In the genomic region with DNA sequence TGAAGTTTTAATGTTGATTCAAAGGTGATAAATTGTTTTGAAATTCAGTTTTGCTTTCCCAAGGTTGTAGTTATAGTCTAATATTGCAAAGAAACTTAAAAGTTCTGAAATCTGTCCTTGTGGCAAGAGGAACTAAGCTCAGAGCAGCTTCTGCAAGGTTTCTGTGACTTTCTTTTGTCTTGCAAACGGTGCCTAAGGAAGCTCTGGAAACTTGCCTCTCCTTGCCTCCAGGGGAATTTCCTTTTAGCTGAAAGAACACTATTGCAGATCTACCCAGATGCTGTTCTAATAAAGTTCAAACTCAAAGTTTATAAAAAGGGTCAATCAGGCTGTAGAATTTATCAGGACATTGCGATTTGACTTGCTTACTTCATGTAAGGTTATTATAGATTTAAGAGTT, we compare ENCODE assay signal across 21 mouse cellular contexts. TPM values are rescaled to one million over a fixed set of nuclear protein-coding genes. Genes with fewer than 3 reads are reported as not detected.
"Had no signal": no experiment of that assay in that cellular context is flagged by ENCODE, and none has a peak within 500 bp of the region (broad histone marks: within the 10 kb centered on the region; RNA-seq: fewer than 3 reads in every experiment).

No protein-coding gene starts in this region.

RNA-seq across cellular contexts. Expression of a gene that starts 37.5 kb away (rescaled TPM):
- polyA plus RNA-seq: cortical plate, adult 2 months; embryonic facial prominence, embryonic 10.5 days; embryonic facial prominence, embryonic 11.5 days; embryonic facial prominence, embryonic 12.5 days; embryonic facial prominence, embryonic 13.5 days; embryonic facial prominence, embryonic 14.5 days; embryonic facial prominence, embryonic 15.5 days; erythroblast, embryonic 14.5 days; forebrain, embryonic 10.5 days; forebrain, embryonic 11.5 days; forebrain, embryonic 12.5 days; forebrain, embryonic 13.5 days; forebrain, embryonic 14.5 days; forebrain, embryonic 15.5 days; forebrain, embryonic 16.5 days; forebrain, postnatal 0 days; frontal cortex, adult 2 months; gonadal fat pad, adult 2 months; heart, adult 2 months; heart, embryonic 10.5 days; heart, embryonic 11.5 days had no signal

RNA-seq across cellular contexts. Expression of a gene that starts 53.4 kb away (rescaled TPM):
- polyA plus RNA-seq: cortical plate, adult 2 months; embryonic facial prominence, embryonic 10.5 days; embryonic facial prominence, embryonic 11.5 days; embryonic facial prominence, embryonic 12.5 days; embryonic facial prominence, embryonic 13.5 days; embryonic facial prominence, embryonic 14.5 days; embryonic facial prominence, embryonic 15.5 days; erythroblast, embryonic 14.5 days; forebrain, embryonic 10.5 days; forebrain, embryonic 11.5 days; forebrain, embryonic 12.5 days; forebrain, embryonic 13.5 days; forebrain, embryonic 14.5 days; forebrain, embryonic 15.5 days; forebrain, embryonic 16.5 days; forebrain, postnatal 0 days; frontal cortex, adult 2 months; gonadal fat pad, adult 2 months; heart, adult 2 months; heart, embryonic 10.5 days; heart, embryonic 11.5 days had no signal
